Mouse (Mus musculus) embryonic fibroblast, embryonic 13.5 days (primary cell): ENCODE results near the gene Mief1. TPM values are rescaled to one million over a fixed set of nuclear protein-coding genes. Genes with fewer than 3 reads are reported as not detected.

ENCODE experiments used
- H3K27ac ChIP-seq: 2 replicates; pipeline ENCODE4 v1.5.1; 2012; ENCODE audit warnings: low read length, control low read depth, inconsistent platforms; ENCODE audit not compliant: insufficient read depth
- H3K4me1 ChIP-seq: 2 replicates; pipeline ENCODE4 v1.6.1; 2011; ENCODE audit warnings: low read length; ENCODE audit not compliant: control insufficient read depth, insufficient read depth
- H3K4me3 ChIP-seq: 2 replicates; pipeline ENCODE4 v1.5.1; 2011; ENCODE audit warnings: mild to moderate bottlenecking, control low read depth, low read length; ENCODE audit not compliant: insufficient read depth
- CTCF ChIP-seq: IDR thresholded peaks from 2 replicates; pipeline ENCODE4 v1.5.1; 2011; ENCODE audit warnings: mild to moderate bottlenecking, control low read depth, low read length, moderate library complexity, borderline replicate concordance; ENCODE audit not compliant: insufficient read depth
- POLR2A ChIP-seq: IDR thresholded peaks from 2 replicates; pipeline ENCODE4 v1.6.1; 2011; ENCODE audit warnings: low read depth, mild to moderate bottlenecking, control low read depth, low read length, moderate library complexity
- polyA plus RNA-seq: library from polyadenylated mRNA; stranded (reverse); fragments of >200 nt; gene quantifications from 2 replicates; pipeline ENCODE4 v1.2.4, GENCODE M21; 2011; ENCODE audit warnings: low read depth; ENCODE audit not compliant: missing spikeins, insufficient read length

Mief1 gene
- polyA plus RNA-seq, 1 experiment = 22.8 TPM

- H3K27ac ChIP-seq = no peak overlapping the region
- no peak for TF ChIP-seq CTCF
- no peak for TF ChIP-seq POLR2A
- H3K4me1 ChIP-seq = no peaks in the 10 kb centered on the region
- no peak overlapping the region for H3K4me3 ChIP-seq
Measured at GRCm38 (mm10) chr15:80208446-80208845, 25.4 kb upstream of the Mief1 start.

GRCm38 (mm10) chr15:80213688-80214087 is 20.1 kb upstream of the Mief1 start:
- no peak overlapping the region for H3K27ac ChIP-seq
- no peak overlapping the region for H3K4me3 ChIP-seq
- H3K4me1 ChIP-seq = no peaks in the 10 kb centered on the region
- TF ChIP-seq CTCF = no peak
- TF ChIP-seq POLR2A = no peak

DNA sequence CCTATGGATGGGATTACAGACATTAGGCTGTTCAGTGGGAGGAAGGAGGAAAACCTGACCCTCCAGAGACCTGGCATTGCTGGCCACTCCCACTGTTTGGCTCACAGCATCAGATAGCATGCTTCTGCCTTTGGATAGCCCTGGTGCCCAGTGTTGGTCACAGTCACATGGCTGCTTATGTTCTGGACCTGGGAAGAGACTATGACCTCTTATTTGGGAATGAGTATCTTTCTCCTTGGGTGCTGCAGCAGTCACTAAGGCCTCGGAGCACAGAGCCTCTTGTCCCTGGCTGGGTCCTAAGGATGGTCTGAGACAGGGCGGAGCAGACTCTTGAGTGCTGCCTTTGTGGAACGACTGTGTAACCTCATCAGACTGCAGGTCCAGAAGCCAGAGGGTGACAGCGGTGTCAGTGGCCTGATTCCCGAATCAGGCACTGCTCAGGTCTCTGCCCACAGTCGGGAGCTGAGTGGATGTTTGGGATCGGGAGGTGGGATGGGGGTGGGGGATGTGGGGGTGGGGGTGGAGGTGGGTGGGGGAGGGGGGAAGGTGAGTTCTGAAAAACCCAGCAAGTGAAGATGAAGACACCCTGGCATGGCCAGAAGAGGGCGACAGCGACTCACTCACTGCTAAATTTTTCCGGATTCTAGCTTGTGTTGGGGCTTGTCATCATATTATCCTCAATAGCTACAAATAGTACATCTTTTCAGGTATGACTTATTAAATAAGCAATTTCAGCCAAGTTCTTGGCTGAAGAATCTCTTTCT is 17.9 kb upstream of the Mief1 start:
- Histone ChIP-seq H3K4me1 (peaks cover 12% of the 10 kb centered on the region), H3K27ac (no peak overlapping the region), H3K4me3 (no peak overlapping the region)
- TF ChIP-seq POLR2A (no peak), CTCF (0 out of 2 replicates have a peak, but pooled peaks have one; percentile 9)

DNA sequence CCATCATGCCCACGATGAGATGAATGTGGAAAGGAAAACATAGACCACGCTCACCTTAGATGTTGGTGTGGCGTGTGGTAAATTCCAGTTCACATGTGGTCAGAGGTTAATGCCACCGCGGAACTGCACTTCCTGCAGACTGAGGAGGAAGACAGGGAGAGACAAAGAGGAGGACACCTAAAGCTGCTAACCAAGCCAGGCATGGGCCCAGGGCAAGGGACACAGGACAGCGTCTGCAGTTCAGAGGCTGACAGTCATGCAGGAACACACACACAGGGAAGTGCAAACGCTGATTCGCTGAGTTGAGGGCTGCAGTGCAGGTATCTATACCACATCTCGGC is 17.4 kb upstream of the Mief1 start:
- peaks cover 12% of the 10 kb centered on the region for H3K4me1 ChIP-seq
- no peak overlapping the region for H3K27ac ChIP-seq
- TF ChIP-seq POLR2A (no peak), CTCF (no peak)
- H3K4me3 ChIP-seq = no peak overlapping the region

DNA sequence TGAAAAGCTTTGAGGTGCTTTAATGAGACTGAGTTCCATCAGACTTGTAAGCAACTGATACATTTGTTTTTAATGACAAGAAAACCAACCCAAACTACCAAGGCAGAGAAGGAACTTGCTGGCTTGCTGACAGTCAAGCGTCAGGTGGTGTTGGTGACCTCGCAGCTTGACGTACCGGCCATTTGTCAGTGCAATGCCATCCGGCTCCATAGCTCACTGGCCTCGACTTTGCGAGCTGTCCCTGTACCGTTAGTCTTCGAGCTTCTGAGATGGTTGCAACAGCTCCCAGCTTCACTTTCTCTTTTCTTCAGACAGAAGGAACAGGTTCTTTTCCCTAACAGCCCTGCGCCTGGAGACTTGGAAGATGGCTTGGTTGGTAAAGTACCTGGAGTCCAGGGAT is 16.3 kb upstream of the Mief1 start:
- no peak overlapping the region for H3K4me3 ChIP-seq
- H3K4me1 ChIP-seq = peaks cover 12% of the 10 kb centered on the region
- TF ChIP-seq CTCF (no peak), POLR2A (no peak)
- no peak overlapping the region for H3K27ac ChIP-seq

GRCm38 (mm10) chr15:80219211-80219610 is 14.6 kb upstream of the Mief1 start:
- peaks cover 12% of the 10 kb centered on the region for H3K4me1 ChIP-seq
- peak overlapping the region; percentile 59 for H3K27ac ChIP-seq
- TF ChIP-seq POLR2A = no peak
- no peak for TF ChIP-seq CTCF
- no peak overlapping the region for H3K4me3 ChIP-seq

- Histone ChIP-seq H3K4me1 (peaks cover 12% of the 10 kb centered on the region), H3K4me3 (no peak overlapping the region), H3K27ac (peak overlapping the region; percentile 59)
- no peak for TF ChIP-seq CTCF
- no peak for TF ChIP-seq POLR2A
Measured at GRCm38 (mm10) chr15:80219705-80220657, 13.8 kb upstream of the Mief1 start.

DNA sequence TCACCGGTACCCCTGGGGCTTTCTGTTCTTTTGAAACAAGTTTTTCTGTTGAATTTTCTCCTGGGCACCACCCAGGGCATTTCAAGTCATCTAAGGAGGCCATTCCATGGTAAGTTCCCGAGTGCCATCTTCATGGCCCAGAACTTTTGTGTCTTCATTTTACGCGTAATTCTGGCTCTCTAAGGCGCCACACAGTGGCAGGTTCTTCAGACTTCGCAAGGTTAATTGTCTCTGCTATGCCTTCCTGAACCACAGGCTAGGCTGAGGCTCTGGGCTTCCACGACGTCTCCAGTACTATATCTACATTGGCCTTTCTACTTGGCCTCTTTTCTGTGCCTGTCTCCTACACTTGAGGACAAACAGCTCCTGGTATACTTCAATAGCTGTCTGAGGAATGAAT is 12.8 kb upstream of the Mief1 start:
- Histone ChIP-seq H3K27ac (no peak overlapping the region), H3K4me3 (no peak overlapping the region), H3K4me1 (peaks cover 12% of the 10 kb centered on the region)
- TF ChIP-seq CTCF (no peak), POLR2A (no peak)

DNA sequence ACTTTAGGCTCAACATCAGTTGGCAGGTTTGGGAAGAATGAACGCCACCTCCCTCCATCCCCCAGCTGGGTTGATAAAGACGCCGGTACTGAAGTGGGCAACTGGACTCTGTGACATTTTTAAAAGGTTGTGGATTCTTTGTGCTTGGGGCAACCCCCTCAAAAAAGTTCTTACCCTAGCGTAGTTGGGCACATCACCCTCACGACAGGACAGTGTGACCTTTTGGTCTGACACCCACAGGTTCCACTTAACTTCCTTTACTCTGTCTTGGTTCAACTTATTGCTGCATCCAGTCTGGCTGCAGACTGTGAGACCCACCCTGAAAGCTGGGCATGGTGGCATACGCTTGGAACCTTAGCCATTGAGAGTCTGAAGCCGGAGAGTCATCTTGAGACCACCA is 10.1 kb upstream of the Mief1 start:
- Histone ChIP-seq H3K27ac (no peak overlapping the region), H3K4me1 (peaks cover 12% of the 10 kb centered on the region), H3K4me3 (no peak overlapping the region)
- TF ChIP-seq POLR2A (no peak), CTCF (no peak)

GRCm38 (mm10) chr15:80225208-80225607 is 8.6 kb upstream of the Mief1 start:
- Histone ChIP-seq H3K4me3 (no peak overlapping the region), H3K4me1 (peaks cover under 1% of the 10 kb centered on the region; the same call in 1 of the 2 replicates), H3K27ac (no peak overlapping the region)
- TF ChIP-seq POLR2A = no peak
- peak; percentile 94 for TF ChIP-seq CTCF
